Mouse (Mus musculus): ENCODE results near the gene Tsc22d4.

Tsc22d4 gene

GRCm38 (mm10) chr5:137788946-137789531 is 43.5 kb downstream of the Tsc22d4 start:
- DNase-seq (ENCODE audit: low spot score), result no peak

GRCm38 (mm10) chr5:137791553-137791952 is 46.0 kb downstream of the Tsc22d4 start:
- DNase-seq (ENCODE audit: low spot score), result peak; percentile 17

GRCm38 (mm10) chr5:137796606-137797005 is 51.1 kb downstream of the Tsc22d4 start:
- DNase-seq (ENCODE audit: low spot score), result no peak

GRCm38 (mm10) chr5:137800917-137801316 is 55.4 kb downstream of the Tsc22d4 start:
- DNase-seq (ENCODE audit: low spot score), result no peak

- DNase-seq (ENCODE audit: low spot score), result no peak
Observed at GRCm38 (mm10) chr5:137806158-137806557, 60.6 kb downstream of the Tsc22d4 start.

GRCm38 (mm10) chr5:137808316-137808715 is 62.8 kb downstream of the Tsc22d4 start:
- DNase-seq (ENCODE audit: low spot score), result no peak

- DNase-seq (ENCODE audit: low spot score), result no peak
Observed at GRCm38 (mm10) chr5:137817466-137818222, 72.1 kb downstream of the Tsc22d4 start.

All from embryo, embryonic 10.5 days (tissue).